In the genomic region with DNA sequence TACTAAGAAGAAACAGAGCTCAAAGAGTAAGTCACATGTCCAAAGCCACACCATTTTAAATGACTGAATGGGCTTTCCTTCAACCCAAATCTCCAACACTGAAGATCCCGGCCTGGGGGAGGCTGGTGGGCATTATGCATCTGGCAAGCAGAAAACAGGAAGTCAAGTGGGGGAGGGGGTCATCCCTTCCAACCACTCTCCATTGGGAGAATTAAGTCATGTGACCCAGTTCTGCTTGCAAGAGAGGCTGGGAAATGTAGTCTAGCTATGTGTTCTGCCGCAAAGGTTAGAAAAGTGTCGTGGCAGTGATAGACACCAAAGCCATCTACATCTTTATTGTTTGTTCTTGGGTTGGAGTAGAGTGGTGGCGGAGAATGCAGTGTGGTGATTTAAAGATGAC, we compare ENCODE assay signal across 11 mouse cellular contexts.
A peak's percentile ranks its signal among the peaks of the same experiment; 100 is the strongest.
DNase-seq lines count a peak whose midpoint lies in the region; ATAC-seq and TF ChIP-seq lines count a peak whose summit lies in the region.
"Had no signal": no experiment of that assay in that cellular context is flagged by ENCODE, and none has a peak within 500 bp of the region (broad histone marks: within the 10 kb centered on the region; RNA-seq: fewer than 3 reads in every experiment).

No protein-coding gene starts in this region.

- TF ChIP-seq POLR2A in kidney, adult 2 months (IDR thresholded peaks at IDR 0.05; ENCODE audit: low read depth, low read length) = no peak

- H3K4me2 ChIP-seq in hindbrain, postnatal 0 days (ENCODE audit: low read depth, low read length) = no peak overlapping the region
- H3K4me2 ChIP-seq in neural tube, embryonic 13.5 days = no peak overlapping the region

- no peaks in the 10 kb centered on the region for H3K36me3 ChIP-seq in ES-E14 (ENCODE audit: control insufficient read depth, insufficient read depth, low read length, poor library complexity, severe bottlenecking)
- no peaks in the 10 kb centered on the region for H3K36me3 ChIP-seq in hindbrain, postnatal 0 days (ENCODE audit: insufficient read depth, low read length)
- H3K36me3 ChIP-seq in neural tube, embryonic 13.5 days = no peaks in the 10 kb centered on the region
- H3K36me3 ChIP-seq in kidney, adult 2 months (ENCODE audit: control insufficient read depth, insufficient read depth, low read length) = no peaks in the 10 kb centered on the region

- H3K9me3 ChIP-seq in ES-E14 (ENCODE audit: control insufficient read depth, insufficient read depth, low read depth, low read length) = no peaks in the 10 kb centered on the region
- no peaks in the 10 kb centered on the region for H3K9me3 ChIP-seq in hindbrain, postnatal 0 days (ENCODE audit: low read length)
- H3K9me3 ChIP-seq in neural tube, embryonic 13.5 days = 0 out of 2 replicates have a peak, but pooled peaks cover 3% of the 10 kb centered on the region

- H3K27ac ChIP-seq in ES-E14 (ENCODE audit: insufficient read depth, low read depth, low read length, poor library complexity, severe bottlenecking) = no peak overlapping the region
- H3K27ac ChIP-seq in hindbrain, postnatal 0 days = no peak overlapping the region
- no peak overlapping the region for H3K27ac ChIP-seq in neural tube, embryonic 13.5 days (replicated peaks)
- no peak overlapping the region for H3K27ac ChIP-seq in kidney, adult 2 months (ENCODE audit: insufficient read depth, low read depth, low read length)

- 57% methylated on average over 4 of the region's 4 CpGs for WGBS in hindbrain, postnatal 0 days
- 51% methylated on average over 4 of the region's 4 CpGs for WGBS in neural tube, embryonic 13.5 days
- 57% methylated on average over 4 of the region's 4 CpGs for WGBS in kidney, adult 2 months

- no peaks in the 10 kb centered on the region for H3K27me3 ChIP-seq in hindbrain, postnatal 0 days (ENCODE audit: insufficient read depth, low read length)
- no peaks in the 10 kb centered on the region for H3K27me3 ChIP-seq in neural tube, embryonic 13.5 days
- H3K27me3 ChIP-seq in kidney, adult 2 months (replicated peaks; ENCODE audit: control insufficient read depth, insufficient read depth, low read length) = no peaks in the 10 kb centered on the region

- no peak for TF ChIP-seq CTCF in hindbrain, postnatal 0 days (IDR thresholded peaks at IDR 0.05; ENCODE audit: low read depth)
- no peak for TF ChIP-seq CTCF in kidney, adult 2 months (conservative IDR thresholded peaks at IDR 0.05; ENCODE audit: insufficient read depth, insufficient read length, low read depth, low read length)

- peaks cover 0 to 5% of the 10 kb centered on the region in 2 experiments; a peak in 2 of 4 replicates for H3K4me1 ChIP-seq in ES-E14 (ENCODE audit: control insufficient read depth in 2 of 2, insufficient read depth in 2 of 2, low read length in 2 of 2, poor library complexity in 1 of 2)
- H3K4me1 ChIP-seq in hindbrain, postnatal 0 days (ENCODE audit: insufficient read depth, low read length) = no peaks in the 10 kb centered on the region
- peaks cover 9% of the 10 kb centered on the region; the same call in 1 of the 2 replicates for H3K4me1 ChIP-seq in neural tube, embryonic 13.5 days (replicated peaks)
- H3K4me1 ChIP-seq in kidney, adult 2 months (ENCODE audit: control insufficient read depth, insufficient read depth, low read length) = no peaks in the 10 kb centered on the region

- no peak overlapping the region for H3K9ac ChIP-seq in ES-E14 (ENCODE audit: insufficient read depth, low read depth, low read length, poor library complexity, severe bottlenecking)
- no peak overlapping the region for H3K9ac ChIP-seq in hindbrain, postnatal 0 days (replicated peaks; ENCODE audit: low read length)
- H3K9ac ChIP-seq in neural tube, embryonic 13.5 days = no peak overlapping the region

- 0 out of 2 replicates have a peak, but pooled peaks have one; percentile 33 for ATAC-seq in hindbrain, postnatal 0 days
- ATAC-seq in neural tube, embryonic 13.5 days (ENCODE audit: low read depth) = peak; percentile 49

- H3K4me3 ChIP-seq in ES-E14 (ENCODE audit: insufficient read depth in 1 of 2, low read depth in 1 of 2, low read length in 2 of 2, poor library complexity in 1 of 2, severe bottlenecking in 1 of 2) = no peak overlapping the region
- H3K4me3 ChIP-seq in hindbrain, postnatal 0 days (ENCODE audit: low read length) = no peak overlapping the region
- no peak overlapping the region for H3K4me3 ChIP-seq in neural tube, embryonic 13.5 days
- H3K4me3 ChIP-seq in kidney, adult 2 months (ENCODE audit: insufficient read depth, low read depth, low read length) = no peak overlapping the region

- DNase-seq in ES-E14 (ENCODE audit: low read depth, low spot score) = no peak
- peak; percentile 22 for DNase-seq in brain, adult 2 months (ENCODE audit: low read depth, low spot score)
- peak; percentile 51 for DNase-seq in hindbrain, postnatal 0 days (ENCODE audit: low spot score)
- no peak for DNase-seq in spleen, postnatal 4 days (ENCODE audit: low spot score in 2 of 2)
- DNase-seq in gastrocnemius, adult 18-20 months (ENCODE audit: low spot score) = no peak
- no peak for DNase-seq in kidney, adult 2 months
- DNase-seq: cerebellum, adult 8-10 months; kidney, postnatal 14 days; lung, adult 18-20 months; thymus, postnatal 14 days had no signal

- in situ Hi-C loops in ES-E14 (cut with MboI; ENCODE audit: low sequenced_read_pairs in 2 of 2, unreplicated experiment in 2 of 2) = no loop called here

TF ChIP-seq in ES-E14, 5 proteins besides CTCF, POLR2A, EP300 and RAD21:
- TF ChIP-seq ZNF384 (IDR thresholded peaks at IDR 0.05; ENCODE audit: low read depth, low read length) (no peak), HCFC1 (IDR thresholded peaks at IDR 0.05; ENCODE audit: borderline replicate concordance, insufficient read depth, low read length) (peak; percentile 92), ZC3H11A (IDR thresholded peaks at IDR 0.05; ENCODE audit: borderline replicate concordance, low read depth, low read length) (no peak)
TF ChIP-seq in ES-E14: peak in this region for 1.

Comparison
In these comparisons a context has a peak if more than half of its experiments do, and no peak if none do; other contexts are left out.
1. DNase-seq: peak in brain, adult 2 months (single experiment) and hindbrain, postnatal 0 days (single experiment); none in ES-E14 (single experiment), spleen, postnatal 4 days (0 of 2), gastrocnemius, adult 18-20 months (single experiment) and kidney, adult 2 months (single experiment).